Mouse (Mus musculus) kidney, postnatal 4 days (tissue): Measurements from ENCODE around the gene Mkrn2.
A peak's percentile ranks its signal among the peaks of the same experiment; 100 is the strongest.

Source experiments
- DNase-seq, 2 experiments: peaks; one replicate each; pipeline ENCODE4 v3.0.0; 2021; ENCODE audit warnings: mixed read lengths in 2 of 2

Mkrn2 gene

GRCm38 (mm10) chr6:115601715-115602523 lies at the start of gene Mkrn2:
TSS of gene Mkrn2 (plus strand) at chr6:115601902.
- peak; percentile 89 to 93 for DNase-seq

- DNase-seq = no peak
Measured at GRCm38 (mm10) chr6:115555485-115555884, 46.2 kb upstream of the Mkrn2 start.

GRCm38 (mm10) chr6:115558176-115558575 lies 43.5 kb upstream of the Mkrn2 start:
- DNase-seq = no peak

- DNase-seq = peak; percentile 58 to 71
Measured at GRCm38 (mm10) chr6:115559651-115560632, 41.8 kb upstream of the Mkrn2 start.

GRCm38 (mm10) chr6:115565479-115566045 lies 36.1 kb upstream of the Mkrn2 start:
- DNase-seq = no peak

- DNase-seq = no peak
Measured at GRCm38 (mm10) chr6:115574171-115574570, 27.5 kb upstream of the Mkrn2 start.

- no peak for DNase-seq
Measured at GRCm38 (mm10) chr6:115577407-115577806, 24.3 kb upstream of the Mkrn2 start.

- no peak for DNase-seq
Measured at GRCm38 (mm10) chr6:115577941-115578340, 23.8 kb upstream of the Mkrn2 start.

GRCm38 (mm10) chr6:115580810-115581209 lies 20.9 kb upstream of the Mkrn2 start:
- DNase-seq = no peak

- DNase-seq = no peak
Measured at GRCm38 (mm10) chr6:115582328-115583115, 19.2 kb upstream of the Mkrn2 start.

- DNase-seq = no peak
Measured at GRCm38 (mm10) chr6:115583430-115584125, 18.1 kb upstream of the Mkrn2 start.

- DNase-seq = no peak
Measured at GRCm38 (mm10) chr6:115584176-115584575, 17.5 kb upstream of the Mkrn2 start.

- no peak for DNase-seq
Measured at GRCm38 (mm10) chr6:115586321-115586720, 15.4 kb upstream of the Mkrn2 start.

- DNase-seq = no peak
Measured at GRCm38 (mm10) chr6:115591692-115592359, 9.9 kb upstream of the Mkrn2 start.

- peak; percentile 29 to 62 for DNase-seq
Measured at GRCm38 (mm10) chr6:115592458-115592857, 9.2 kb upstream of the Mkrn2 start, which contains the start of gene Mkrn2os. TSS of gene Mkrn2os (minus strand) at chr6:115592576.

- no peak for DNase-seq
Measured at GRCm38 (mm10) chr6:115593252-115593651, 8.4 kb upstream of the Mkrn2 start.

GRCm38 (mm10) chr6:115594463-115594862 lies 7.2 kb upstream of the Mkrn2 start:
- DNase-seq = no peak

GRCm38 (mm10) chr6:115595667-115596066 lies 6.0 kb upstream of the Mkrn2 start:
- no peak for DNase-seq

GRCm38 (mm10) chr6:115601322-115601714 lies 384 bp upstream of the Mkrn2 start:
- no peak for DNase-seq

GRCm38 (mm10) chr6:115606461-115606860 lies 4.8 kb downstream of the Mkrn2 start:
- DNase-seq = no peak

GRCm38 (mm10) chr6:115607429-115607828 lies 5.7 kb downstream of the Mkrn2 start:
- DNase-seq = no peak
